Mouse (Mus musculus) spleen, postnatal 14 days (tissue): ENCODE measurements around the gene Kcnc1.

ENCODE experiments used
- DNase-seq, 2 experiments: peaks; one replicate each; pipeline ENCODE4 v3.0.0; 2021 to 2022; ENCODE audit warnings: low spot score in 2 of 2

Gene Kcnc1

DNA sequence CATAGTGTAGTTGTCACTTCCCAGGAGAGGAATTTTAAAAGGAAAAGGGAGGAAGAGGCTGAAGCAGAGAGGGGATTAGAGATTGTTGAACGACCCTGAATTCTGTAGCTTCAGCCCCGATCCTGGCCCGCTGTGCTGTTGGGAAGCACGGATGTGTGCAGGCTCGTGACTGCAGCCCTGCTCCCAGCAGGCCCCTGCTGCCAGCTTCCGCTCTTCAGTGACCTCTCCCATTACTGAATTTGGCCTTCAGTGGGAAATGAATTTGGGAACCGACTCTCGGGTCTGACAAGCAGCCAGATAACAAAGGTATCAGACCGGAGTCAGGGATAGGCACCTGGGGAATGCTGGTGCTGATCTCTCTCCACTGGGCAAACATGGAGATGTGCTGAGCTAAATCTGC is 76.8 kb downstream of the Kcnc1 start:
- DNase-seq: no peak

DNA sequence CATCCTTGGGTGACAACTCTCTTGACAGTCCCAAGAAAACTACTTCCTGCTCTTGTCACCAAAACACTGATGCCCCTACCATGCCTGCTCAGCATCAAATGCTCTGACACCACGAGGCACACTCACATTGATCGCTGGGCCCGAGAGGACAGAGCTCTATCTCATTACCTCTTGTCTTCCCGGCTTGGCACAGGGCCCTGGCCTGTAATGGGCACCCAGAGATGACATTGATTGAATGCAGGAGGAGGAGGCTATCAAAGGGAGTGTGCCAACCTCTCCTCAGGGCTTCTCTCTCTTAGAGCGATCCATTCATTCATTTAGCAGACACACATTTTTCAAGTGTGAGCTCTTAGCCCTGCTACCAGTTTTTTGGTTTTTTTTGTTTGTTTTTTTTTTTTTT is 79.2 kb downstream of the Kcnc1 start:
- no peak for DNase-seq

DNA sequence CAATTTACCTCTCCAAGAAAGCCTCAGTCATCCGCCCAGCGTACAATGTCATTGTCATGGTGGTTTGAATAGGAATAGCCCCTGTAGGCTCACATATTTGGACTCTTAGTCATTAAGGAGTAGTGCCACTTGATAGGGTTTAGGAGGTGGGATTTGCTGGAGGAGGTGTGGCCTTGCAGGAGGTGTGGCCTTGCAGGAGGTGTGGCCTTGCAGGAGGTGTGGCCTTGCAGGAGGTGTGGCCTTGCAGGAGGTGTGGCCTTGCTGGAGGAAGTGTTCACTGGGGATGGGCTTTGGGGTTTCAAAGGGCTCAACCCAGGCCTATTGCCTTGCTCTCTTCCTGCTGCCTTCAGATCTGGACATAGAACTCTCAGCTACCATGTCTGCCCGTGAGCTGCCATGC is 81.2 kb downstream of the Kcnc1 start:
- DNase-seq: no peak

DNA sequence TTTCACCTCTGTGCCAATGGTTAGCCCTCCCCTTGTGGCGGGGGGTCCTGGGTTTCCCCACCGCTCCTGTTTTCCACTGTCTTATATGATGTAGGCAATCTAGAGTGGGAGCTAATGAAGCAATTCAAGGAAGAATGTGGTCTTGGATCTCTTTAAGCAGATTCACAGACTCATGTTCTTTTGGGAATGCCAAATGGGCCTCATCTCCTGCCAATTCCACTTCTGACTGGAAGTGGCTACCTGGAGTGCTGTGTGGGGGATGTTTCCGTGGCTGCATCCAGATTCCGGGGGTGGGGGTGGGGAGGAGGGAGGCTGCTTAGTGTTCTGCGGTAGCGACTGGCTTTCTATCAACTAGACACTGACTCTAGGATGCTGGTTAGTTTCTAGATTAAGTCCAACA is 83.5 kb downstream of the Kcnc1 start:
- no peak for DNase-seq

DNA sequence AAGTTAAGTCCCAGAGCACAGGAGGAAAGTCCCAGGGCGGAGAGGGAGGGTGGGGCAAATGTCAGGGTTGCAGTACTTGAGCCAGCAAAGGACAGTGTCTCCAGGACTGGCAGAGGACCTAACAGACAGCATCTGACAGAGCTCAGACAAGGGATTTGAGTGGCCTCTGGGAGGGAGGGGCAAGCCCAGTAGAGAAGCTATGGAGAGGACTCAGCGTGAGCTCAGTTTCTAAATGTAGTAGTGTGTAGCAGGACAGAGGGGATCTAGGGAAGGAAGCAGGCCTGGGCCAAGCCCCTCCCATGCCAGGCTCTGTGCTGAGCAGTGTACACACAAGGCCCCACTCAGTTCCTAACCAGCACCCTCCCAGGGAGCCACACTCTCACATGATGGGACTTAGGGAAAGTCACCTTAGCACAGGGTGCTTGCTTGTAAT is 85.8 kb downstream of the Kcnc1 start:
- DNase-seq: no peak

DNA sequence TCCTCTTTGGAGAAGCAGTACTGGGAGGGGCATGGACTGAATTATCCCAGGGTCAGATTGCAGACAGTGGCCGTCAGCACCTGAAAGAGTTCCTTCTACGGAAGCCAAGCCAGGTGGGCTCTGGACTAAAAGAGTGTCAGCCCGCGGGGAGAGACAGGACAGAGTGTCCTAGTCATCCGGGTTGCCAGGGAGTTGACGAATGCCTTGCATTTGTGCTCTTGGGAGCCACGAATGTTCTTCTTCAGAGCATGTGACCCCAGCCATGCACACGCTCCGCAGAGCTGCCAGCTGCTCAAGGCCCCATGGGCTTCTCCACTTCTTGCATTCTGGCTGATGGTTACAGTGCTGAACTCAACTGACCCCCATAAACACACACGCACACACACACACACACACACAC is 86.8 kb downstream of the Kcnc1 start:
- no peak for DNase-seq

DNA sequence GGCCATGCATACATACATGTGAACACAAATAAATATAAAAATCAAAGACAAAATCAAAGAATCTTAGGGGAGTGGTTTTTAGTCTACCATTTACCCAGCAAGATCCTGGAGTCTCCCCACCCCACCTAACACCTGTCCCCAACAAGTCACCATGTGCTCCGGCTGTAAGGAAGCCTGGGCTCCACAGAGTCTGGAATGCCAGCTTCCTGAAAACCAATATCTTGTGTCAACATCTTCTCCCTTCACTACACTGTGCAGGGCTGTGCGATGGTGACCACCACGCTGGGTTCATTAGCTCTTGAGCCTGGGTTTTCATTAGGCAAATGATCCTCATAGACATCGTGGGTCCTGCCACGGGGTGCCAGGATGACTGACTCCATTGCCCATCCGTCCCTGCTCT is 87.9 kb downstream of the Kcnc1 start:
- DNase-seq: no peak

DNA sequence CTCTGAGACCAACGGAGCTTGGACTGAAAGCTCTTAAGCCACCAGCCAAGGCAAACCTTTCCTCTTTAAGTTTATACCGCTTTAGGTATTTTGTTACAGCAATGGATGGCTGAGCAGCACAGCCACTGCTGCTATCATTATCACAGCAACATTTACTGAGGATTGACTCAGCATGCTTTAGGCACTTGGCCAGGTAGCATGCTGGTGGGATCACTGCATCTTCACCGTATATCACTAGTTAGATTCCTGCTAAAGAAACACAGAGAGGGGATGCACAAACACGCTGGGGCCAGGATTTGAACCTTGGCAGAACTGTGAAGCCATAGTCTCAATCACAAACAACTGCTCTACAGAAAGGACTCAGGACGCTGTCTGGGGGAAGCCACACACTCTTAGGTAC is 90.5 kb downstream of the Kcnc1 start:
- DNase-seq: no peak

DNA sequence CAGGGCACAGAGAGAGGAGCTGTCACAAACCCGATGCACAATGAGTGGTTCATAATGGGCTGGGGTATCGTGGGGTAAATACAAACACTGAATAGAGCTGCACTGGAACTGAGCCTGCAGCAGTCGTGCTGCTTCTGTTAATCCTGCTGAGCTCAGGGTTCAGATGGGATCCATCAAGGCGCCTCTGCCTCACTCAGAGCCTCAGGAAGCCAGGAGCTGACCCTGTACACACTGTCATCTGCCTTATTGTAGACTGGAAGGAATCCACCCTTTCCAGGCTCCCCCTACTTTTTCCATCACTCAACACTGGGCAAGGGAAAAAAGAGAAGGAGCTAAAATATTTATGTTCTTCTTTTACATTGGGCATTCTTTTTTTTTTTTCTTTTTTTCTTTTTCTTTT is 91.1 kb downstream of the Kcnc1 start:
- DNase-seq: no peak
